Mouse (Mus musculus) spleen, adult 2 months (tissue): ENCODE results near the gene Gm49486.

ENCODE experiments used
- CTCF ChIP-seq: fragments of 200-500 bp; IDR thresholded peaks from 2 replicates; pipeline ENCODE4 v1.5.1; 2011; ENCODE audit warnings: mild to moderate bottlenecking, inconsistent platforms; ENCODE audit not compliant: insufficient read depth, insufficient read length, insufficient replicate concordance; ENCODE audit errors: extremely low read depth
- POLR2A ChIP-seq: fragments of 200-500 bp; IDR thresholded peaks from 2 replicates; pipeline ENCODE4 v1.6.1; 2011; ENCODE audit warnings: low read depth, low read length, inconsistent platforms

DNA sequence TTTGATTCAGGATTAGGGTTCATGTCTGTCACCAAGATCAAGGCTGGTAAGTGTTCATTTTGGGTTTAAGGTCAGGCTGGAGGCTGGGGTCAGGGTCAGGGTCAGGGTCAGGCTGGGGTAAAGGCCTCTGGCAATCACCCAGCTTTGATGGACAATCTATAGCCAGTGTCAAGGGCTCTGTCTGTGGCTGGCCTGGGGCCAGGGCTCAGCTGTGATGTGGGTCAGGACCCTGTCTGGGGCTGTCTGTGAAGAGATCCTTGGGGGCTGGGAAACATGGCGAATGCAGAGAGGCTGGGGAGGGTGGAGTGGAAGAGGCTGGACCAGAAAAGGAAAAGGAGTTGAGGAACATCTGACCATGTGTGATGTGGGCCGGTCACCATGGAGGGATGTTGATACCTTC is 34.2 kb upstream of the Gm49486 start:
- TF ChIP-seq CTCF (no peak), POLR2A (no peak)
